Mouse (Mus musculus) liver (tissue): Measurements from ENCODE around the gene Fuca1.
A peak's percentile ranks its signal among the peaks of the same experiment; 100 is the strongest.

ENCODE experiments used
- DNase-seq: peaks from one replicate; pipeline ENCODE4 v3.0.0-alpha.2; 2020; ENCODE audit warnings: mixed read lengths

Fuca1 gene

DNA sequence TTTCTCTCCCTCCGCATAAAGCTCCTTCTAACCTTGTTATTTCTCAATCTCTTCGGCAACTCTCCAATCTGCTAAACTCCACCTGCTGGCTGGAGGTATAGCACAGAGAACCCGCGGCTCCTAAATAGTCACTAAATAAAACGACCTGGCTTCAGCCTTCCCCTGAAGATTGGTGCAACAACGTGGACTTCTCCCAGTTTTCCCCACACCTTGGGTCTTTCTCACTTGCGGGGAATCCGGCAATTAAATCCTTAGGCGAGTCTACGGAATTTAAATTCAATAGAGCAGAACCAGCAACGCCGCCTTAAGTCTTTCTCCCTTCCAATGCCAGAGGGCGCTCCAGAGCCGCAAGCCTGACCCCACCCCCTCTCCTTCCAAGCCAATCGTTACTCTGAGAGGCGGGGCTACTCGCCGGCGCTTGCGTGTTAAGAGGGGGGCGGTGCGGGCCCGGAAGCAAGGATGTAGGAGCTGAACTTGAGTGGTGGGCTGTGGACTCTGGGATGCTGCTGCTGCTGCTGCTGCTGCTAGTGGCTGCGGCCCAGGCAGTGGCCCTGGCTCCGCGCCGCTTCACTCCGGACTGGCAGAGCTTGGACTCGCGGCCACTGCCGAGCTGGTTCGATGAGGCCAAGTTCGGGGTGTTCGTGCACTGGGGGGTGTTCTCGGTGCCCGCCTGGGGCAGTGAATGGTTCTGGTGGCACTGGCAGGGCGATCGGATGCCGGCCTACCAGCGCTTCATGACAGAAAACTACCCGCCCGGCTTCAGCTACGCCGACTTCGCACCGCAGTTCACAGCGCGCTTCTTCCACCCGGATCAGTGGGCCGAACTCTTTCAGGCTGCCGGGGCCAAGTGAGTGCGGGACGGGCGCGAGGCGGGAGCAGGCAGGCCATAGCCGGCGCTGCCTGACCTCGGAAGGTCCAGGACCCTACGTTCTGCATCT is at the start of gene Fuca1:
TSS of gene Fuca1 (plus strand) at position 432 of the 938 bp plus-strand sequence.
- DNase-seq = peak; percentile 97

DNA sequence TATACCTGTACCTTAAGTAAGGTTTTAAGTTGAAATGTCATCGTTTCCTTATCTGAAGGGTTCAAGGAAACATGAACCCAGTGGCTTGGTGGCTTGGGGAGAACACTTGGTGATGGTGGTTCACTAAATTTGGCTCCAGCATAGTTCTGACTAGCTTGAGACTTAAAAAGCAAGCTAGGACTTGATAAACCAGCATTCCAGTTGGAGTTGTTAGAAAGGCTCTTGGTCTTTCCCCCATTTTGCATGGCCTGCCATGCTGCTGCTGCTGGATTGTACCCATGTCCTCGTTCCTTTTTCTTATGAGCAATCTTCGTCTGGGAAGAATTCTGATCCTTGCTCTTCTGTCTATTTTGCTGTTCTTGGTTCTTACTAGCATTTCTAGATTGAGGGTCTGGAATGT is 48.5 kb upstream of the Fuca1 start:
- DNase-seq = no peak

DNA sequence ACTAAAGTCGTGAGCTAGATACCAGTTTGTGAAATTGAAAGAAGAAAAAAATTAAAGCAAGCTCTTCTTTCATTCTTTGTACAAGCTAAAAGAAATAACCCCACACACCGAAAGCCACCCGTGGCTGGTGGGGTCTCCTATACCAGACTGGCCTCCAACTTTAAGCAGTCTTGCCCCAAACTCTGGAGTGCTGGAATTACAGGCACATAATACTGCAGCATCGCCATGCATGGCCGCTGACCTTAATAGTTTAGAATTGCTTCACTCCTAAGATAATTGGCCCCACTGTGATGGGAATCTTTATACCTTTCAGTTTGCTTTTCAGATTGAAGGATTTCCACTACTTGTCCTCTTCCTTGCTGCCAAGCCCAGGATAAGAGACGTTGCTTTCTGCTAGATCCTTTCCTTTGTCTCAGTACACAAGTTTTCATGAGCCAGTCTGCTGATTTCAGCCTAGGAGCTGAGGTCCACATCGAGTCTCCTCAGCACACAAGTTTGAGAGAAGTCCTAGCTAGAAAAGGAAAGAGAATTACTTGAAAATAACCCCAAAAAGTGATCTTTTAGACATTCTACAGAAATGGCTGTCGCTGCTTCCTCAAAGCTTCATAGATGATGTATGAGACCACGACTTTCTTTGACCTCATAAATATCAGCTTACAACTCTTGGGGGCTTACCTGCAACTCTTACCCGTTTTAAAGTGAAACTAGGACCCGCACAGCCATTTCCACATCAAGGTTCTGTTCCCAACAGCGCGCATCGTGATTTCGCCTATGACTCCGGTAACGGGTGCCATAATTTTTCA is 47.7 kb upstream of the Fuca1 start:
- DNase-seq = no peak

DNA sequence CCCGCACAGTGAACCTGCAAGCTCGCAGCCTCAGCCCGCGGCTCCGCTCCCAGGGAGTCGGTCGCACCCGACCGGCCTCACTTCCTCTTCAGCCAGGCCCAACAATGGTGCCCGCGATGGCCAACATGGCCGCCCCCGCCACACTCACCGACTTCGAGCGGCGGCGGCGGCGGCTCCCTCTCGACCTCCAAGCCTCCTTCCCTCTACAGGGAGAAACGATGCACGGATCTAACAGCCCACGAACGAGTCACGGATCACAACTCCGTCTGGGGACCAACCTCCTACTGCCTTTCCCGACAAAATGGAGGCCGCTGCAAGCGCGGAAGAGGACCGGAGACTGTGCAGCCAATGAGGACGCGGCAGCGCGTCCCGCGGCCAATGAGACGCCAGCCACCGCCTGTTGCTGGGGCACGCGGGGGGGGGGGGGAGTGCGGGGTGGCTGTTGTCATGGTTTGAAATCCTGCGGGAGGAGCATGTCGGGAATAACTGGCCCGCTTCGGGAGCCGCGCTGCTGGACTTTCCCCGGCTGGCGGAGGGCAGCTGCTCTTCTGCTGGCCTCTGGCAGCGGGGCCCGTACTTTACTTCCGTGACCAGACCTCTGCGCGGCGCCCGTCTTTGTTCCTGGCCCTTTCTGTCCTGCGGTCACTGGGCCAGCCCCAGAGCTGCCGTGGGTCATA is 46.9 kb upstream of the Fuca1 start, which contains the start of gene Pnrc2:
TSS of gene Pnrc2 (minus strand) at position 325 of the 677 bp plus-strand sequence.
- peak; percentile 97 for DNase-seq

DNA sequence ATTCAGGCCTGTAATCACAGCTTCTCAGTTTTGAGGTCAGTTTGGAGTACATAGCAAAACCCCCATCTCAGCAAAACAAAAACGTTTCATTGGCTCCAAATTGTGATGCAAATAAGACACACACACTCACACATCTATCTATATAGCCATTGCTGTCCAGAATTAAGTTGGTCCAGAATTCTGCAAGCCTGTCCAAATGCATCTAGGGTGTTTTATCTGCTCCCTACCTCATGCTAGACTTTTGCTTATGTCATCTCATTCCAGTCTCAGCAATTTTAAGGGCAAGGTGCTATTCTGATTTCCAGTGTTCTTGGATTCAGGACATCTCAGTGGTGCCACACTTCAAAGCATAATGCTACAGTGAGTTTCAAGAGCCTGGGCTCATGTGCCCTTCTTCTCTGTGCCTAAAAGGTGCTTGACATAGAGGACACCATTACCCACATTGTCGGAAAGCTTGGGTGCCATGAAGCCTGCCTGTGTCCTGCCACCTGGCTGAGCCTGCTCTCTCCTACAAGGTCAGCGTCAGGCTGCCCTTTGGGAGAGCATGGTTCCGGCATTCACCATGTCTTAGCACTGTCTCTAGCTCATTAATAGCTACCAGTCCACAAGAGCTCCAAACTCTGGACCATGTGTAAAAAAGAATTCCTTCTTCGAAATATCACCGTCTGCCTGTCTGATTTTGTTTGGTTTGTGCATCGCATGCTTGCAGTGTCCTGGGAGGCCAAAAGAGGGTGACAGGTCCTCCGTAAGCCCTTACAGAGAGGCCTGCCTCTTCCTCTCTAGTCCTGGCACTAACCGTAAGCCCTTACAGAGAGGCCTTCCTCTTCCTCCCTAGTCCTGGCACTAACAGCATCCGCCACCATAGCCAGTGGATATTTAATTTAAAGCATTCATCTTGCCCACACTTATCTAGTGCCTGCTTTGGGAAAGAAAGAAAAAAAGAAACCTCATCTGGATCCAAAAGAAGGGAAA is 45.7 kb upstream of the Fuca1 start:
- no peak for DNase-seq

DNA sequence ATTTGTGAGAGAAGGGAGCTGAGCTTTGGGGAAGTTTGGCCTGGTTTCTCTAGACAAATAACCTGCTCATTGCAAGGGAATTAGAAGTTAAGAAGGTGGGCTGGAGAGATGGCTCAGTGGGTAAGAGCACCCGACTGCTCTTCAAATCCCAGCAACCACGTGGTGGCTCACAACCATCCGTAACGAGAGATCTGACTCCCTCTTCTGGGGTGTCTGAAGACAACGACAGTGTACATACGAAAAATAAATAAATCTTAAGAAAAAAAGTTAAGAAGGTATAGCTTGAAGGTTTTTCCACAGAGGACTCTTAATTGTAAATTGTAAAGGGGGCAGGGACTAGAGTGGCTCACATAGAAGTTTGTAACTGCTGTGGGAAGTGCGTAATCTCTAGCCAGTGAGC is 45.0 kb upstream of the Fuca1 start:
- no peak for DNase-seq

DNA sequence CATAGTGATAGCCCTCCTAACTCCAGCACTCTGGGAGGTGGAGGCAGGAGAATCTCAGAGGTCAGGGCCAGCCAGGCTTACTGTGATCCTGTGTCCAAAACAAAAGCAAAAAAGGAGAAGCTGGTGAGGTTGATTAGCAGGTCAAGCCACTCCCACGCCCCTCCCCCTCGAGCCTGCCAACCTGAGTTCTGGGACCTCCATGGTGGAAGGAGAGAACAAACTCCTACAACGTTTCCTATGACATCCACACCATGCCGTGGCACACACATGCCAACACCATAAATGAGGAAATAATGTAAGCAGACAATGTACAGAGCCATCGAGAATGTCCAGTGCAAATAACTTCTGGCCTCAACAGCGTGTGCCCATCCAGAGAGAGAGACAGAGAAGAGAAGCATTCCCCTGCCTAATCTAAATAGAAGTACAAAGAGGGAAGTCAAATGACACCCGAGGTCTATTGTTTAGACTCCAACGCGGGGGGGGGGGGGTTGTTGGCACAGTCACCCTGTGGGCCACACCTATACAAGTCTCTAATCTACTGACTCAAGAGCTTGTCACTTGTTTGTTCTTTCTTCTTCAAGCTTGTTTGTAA is 44.4 kb upstream of the Fuca1 start:
- DNase-seq = peak; percentile 81

DNA sequence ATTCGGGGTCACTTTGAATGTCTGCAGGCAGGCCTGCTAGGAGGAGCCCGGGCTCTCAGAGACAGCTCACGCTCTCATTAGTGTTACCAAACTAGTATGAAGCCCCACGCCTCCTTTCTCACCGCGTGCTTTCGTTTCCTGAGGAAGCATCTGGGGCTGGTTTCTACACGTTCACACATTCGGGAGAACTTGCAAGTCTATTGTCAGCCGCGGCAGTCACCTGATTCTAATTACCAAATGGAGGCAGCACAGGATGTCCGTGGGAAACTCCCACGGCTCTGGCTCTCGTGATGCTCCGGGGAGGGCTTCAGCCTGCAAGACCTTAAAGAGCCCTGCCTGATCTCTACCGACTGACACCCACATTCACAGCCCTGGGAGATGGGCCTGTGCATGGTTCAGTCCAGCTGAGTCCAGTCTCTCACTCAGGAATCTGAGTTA is 43.9 kb upstream of the Fuca1 start:
- peak; percentile 66 for DNase-seq

DNA sequence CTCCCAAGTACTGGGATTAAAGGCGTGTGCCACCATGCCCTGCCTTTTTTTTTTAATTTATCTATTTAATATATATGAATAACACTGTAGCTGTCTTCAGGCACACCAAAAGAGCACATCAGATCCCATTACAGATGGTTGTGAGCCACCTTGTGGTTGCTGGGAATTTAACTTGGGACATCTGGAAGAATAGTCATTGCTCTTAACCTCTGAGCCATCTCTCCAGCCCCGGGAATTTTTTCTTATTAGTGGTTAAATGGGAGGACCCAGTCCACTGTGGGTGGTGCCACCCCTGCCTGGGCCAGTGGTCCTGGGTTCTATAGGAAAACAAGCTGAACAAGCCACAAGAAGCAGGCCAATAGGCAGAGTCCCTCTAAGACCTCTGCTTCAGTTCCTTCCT is 42.8 kb upstream of the Fuca1 start:
- no peak for DNase-seq

DNA sequence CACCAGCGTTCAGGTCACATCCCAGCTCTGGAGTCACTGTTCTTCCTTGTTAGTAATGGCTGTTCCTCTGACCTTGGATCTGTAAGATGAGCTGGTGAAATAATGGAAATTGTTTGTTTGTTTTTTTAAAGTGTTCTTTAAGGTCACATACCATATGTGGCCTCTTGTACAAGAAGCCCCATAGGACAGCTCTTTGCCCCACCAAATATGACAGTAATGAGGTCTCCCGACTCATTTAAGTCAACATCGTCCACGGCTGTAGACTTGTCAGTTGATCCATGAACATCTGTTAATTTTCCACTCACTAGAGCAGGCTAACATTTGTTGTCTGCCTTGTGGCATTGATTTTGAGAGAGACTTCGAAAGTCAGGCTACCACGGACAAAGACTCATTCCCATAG is 41.5 kb upstream of the Fuca1 start:
- DNase-seq = no peak

DNA sequence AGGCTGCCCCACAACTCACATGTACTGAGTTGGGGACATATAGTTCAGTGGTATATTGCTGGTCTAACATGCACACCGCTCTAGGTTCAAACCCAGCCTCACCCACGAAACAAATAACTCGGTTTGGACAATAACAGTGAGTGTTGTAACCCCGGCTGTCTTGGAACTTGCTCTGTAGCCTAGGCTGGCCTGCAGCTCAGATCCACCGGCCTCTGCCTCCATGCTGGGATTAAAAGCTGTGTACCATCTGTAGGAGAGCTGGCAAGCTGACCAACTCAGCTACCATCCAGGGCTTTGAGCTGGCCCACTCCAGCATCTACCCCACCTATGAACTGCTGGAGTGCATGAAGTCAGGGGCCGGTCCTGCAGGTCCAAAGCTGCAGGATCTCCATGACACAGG is 40.5 kb upstream of the Fuca1 start:
- DNase-seq = no peak

DNA sequence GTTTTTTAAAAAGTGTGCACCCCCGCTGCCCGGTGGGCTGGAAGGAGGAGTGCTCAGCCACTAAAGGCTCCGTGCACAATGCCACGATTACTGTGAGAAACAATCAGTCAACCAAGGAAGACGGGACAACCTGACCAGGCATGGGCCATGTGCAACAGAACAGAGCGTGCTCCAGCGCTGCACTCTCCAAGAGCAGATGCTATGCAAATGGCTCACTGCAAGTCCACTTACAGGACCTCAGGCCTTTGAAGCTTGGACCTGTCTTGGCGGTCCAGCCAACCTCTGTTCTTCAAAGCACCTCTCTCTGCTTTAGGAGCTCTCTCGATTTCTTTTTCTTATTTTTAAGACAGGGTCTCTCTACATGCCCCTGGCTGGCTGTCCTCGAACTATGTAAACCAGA is 40.0 kb upstream of the Fuca1 start:
- DNase-seq = no peak

DNA sequence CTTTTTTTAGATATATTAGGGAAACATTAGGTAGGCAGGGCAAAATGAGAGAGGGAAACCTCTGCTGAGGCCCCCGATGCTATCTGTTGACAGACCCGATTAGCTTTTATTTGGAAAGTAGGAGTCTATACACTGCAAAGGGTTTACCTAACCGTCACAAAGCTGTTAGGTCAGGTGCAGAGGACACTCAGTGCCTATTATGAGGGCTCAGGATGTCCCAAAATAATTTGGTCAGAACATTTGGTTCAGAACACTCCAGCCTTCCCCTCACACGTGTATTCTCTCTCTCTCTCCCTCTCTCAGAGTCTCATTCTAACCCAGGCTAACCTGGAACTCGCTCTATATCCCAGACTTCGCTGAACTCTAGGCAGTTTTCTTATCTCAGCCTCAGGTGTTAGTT is 38.5 kb upstream of the Fuca1 start:
- DNase-seq = no peak

DNA sequence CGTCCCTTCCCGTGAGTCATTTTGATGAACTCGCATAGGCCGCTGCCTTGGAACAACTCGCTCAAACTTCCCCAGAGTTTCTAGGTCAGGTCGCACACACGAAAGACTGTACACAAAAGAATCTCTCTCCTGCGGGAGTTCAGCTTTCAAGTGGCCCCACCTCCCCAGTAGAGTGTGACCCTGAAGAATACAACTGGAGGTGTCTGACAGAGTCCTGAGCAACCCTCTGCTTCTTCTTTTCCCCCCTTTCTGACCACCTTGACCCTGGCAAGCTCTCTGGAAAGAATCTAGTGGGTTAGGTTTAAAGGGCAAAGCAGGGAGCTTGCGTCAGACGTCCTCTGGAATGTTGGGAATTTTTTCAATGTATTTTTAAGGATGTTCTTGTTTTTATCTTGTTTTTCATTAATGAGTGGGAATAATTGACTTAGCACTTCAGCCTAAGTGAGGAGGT is 37.1 kb upstream of the Fuca1 start:
- DNase-seq = no peak

DNA sequence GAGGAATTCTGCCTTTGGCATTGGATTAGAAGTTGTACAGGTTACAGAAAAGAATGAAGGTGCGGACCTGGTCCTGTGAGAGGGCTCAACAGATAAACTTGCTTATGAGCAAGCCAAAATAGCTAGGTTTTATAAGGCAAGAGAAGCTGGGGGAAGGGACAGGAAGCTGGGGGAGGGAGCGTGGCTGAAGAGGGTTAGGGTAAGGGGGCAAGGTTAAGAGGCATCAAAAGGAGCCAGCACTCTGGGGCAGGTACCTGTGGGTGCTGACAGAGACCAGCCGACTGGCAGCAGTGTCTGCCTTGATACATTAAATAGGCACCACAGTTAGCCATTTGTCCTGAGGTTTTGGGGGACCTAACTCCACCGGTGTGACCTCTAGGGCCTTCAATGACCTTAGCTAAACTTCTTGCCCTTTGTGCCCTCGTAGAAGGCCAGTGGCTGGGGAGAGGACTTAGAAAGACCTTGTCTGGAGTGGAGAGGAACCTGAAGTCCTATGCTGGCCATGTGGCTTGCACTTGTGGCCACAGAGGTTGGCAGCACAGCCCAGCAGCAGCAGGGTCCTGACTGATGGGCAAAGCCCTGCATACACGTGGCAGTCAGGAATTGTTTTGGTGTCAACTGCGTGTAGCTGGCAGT is 36.5 kb upstream of the Fuca1 start:
- no peak for DNase-seq

DNA sequence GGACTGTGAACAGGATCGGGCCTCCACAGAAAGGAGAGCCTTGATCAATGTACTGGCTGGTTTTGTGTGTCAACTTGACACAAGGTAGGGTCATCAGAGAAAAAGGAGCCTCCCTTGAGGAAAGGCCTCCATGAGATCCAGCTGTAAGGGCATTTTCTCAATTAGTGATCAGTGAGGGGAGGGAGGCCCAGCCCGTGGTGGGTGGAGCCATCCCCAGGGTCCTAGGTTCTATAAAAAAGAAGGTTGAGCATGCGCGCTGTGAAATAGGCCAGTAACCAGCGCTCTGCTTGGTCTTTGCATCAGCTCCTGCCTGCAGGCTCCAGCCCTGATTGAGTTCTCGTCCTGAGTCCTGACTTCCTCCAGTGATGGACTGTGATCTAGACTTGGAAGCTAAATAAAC is 36.0 kb upstream of the Fuca1 start:
- DNase-seq = no peak

DNA sequence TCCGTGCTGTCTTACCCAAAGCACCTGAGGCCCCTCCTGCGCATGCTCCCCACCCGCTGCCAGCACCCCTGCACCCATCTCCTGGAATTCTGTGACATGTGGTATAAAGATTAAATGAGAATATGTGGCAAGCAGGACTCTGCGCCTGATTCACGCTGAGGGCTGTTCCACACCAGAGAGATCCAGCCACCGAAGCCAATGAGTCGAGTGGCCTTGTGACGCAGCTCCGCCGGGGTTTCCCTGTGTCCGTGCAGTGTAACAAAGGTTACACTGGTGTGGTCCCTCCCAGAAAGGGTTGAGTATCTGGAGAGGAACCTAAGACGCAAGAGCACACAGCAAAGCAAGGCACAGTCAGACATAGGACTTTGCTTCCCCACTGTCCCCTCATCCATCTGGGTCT is 34.9 kb upstream of the Fuca1 start:
- DNase-seq = no peak

DNA sequence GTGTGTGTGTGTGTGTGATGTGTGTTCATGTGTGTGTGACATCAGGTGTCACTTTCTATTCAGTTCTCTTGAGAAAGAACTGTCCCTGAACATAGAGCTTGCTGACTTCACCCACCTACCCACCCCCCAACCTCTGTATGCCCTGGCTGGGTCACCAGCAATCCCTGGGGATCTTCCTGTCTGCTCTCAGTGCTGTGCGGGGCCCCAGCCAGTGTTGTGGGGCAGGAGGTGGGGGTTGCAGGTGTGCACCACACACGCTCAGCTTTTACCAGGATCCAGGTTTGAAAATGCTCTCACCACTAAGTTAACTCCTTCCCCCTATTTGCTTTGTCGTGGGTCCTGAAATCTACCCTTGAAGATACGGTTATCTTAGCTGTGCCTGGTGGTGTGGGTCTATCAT is 34.4 kb upstream of the Fuca1 start:
- DNase-seq = no peak

DNA sequence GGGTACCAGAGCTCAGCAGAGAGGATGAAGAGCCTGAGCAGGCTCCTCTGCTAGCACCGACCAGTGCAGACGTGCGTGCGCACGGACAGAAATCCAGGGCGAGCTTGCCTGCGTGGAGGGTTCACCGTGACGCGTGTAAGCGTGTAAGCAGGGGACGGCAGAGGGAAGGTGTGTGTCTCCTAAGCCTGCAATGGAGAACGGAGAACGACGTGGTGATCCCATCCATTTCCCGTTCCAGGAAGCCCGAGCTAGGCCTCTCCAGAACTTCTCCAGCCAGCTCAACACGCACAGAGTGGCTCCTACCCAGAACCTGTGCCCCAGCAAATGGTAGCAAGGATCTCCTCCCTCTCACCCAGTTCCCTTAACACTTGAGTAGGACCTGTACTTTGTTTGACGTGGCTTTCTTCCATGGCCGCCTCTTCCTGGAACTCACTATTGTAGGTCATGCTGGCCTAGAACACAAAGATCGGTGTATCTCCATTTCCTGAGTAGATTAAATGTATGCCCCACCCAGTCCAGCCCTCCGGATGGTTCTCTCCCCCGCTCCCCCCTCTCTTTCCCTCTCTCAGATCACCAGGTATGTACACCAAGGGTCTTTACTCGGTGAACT is 32.0 kb upstream of the Fuca1 start:
- DNase-seq = no peak

DNA sequence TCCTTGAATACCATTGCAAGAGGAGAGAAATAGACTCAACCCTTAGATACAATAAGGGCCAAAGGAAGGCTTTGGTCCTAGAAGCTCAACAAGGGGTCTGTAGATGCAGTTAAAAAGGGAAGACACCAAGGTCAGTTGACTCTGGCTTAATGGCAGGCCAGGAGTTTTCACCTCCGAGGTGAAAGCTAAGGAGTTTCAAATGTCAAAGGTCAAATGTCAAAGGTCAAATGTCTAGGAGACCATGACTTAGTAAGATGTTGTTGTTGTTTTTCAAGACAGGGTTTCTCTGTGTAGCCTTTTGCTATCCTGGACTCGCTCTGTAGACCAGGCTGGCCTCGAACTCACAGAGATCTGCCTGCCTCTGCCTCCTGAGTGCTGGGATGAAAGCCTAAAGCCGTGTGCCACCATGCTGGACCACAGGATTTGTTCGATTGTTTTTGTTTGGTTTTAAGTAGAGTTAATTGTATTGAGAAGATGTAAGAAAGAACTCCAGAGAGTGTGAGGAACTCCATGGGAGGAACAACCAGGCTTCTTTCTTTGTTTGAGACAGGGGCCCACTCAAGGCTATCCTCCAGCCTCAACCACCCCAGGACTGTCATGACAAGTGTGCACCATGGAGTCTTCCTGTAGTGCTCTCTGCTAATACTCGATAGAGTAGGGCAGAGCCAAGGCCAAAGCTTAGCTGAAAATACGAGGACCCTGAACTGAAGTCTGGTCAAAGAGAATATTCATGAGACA is 31.2 kb upstream of the Fuca1 start:
- DNase-seq = no peak
